Mouse (Mus musculus) forebrain, postnatal 0 days (tissue): ENCODE measurements around the gene Adsl. TPM values are rescaled to one million over a fixed set of nuclear protein-coding genes. Genes with fewer than 3 reads are reported as not detected.
"Not testable (repeated sequence)": the region's sequence is repeated elsewhere in the genome, so short reads cannot be mapped to it uniquely, and the experiment has no call there.

Experiments
- ATAC-seq: fragments of 200-750 bp; cut with Nextera tagmentation; 2 replicates; pipeline ENCODE4 v1.8.0; 2017; ENCODE audit warnings: mild to moderate bottlenecking, moderate library complexity
- DNase-seq: peaks from one replicate; pipeline ENCODE4 v3.0.0-alpha.2; 2015
- H3K27ac ChIP-seq: fragments of 300-500 bp; sonication (generic); 2 replicates; pipeline ENCODE4 v1.5.1; 2014; ENCODE audit warnings: low read depth, mild to moderate bottlenecking, antibody characterized with exemption, low read length, moderate library complexity, mixed read lengths
- H3K27me3 ChIP-seq: fragments of 300-500 bp; sonication (generic); 2 replicates; pipeline ENCODE4 v1.6.1; 2014; ENCODE audit warnings: mild to moderate bottlenecking, low read length, mixed read lengths; ENCODE audit not compliant: insufficient read depth
- H3K36me3 ChIP-seq: fragments of 300-500 bp; sonication (generic); 2 replicates; pipeline ENCODE4 v1.6.1; 2014; ENCODE audit warnings: mild to moderate bottlenecking, moderate library complexity; ENCODE audit not compliant: insufficient read depth
- H3K4me1 ChIP-seq: fragments of 300-500 bp; sonication (generic); 2 replicates; pipeline ENCODE4 v1.6.1; 2014; ENCODE audit warnings: antibody characterized with exemption; ENCODE audit not compliant: insufficient read depth
- H3K4me2 ChIP-seq: fragments of 300-500 bp; sonication (generic); 2 replicates; pipeline ENCODE4 v1.6.1; 2014; ENCODE audit warnings: low read depth, mild to moderate bottlenecking, moderate library complexity
- H3K4me3 ChIP-seq: fragments of 300-500 bp; sonication (generic); 2 replicates; pipeline ENCODE4 v1.5.1; 2014; ENCODE audit warnings: low read depth, low read length, mixed read lengths
- H3K9ac ChIP-seq: fragments of 300-500 bp; sonication (generic); 2 replicates; pipeline ENCODE4 v1.6.1; 2014; ENCODE audit warnings: mild to moderate bottlenecking
- H3K9me3 ChIP-seq: fragments of 300-500 bp; sonication (generic); 2 replicates; pipeline ENCODE4 v1.6.1; 2016; ENCODE audit warnings: low read length
- CTCF ChIP-seq: sonication (generic); IDR thresholded peaks from 2 replicates; pipeline ENCODE4 v1.5.1; 2016; ENCODE audit warnings: antibody characterized with exemption, control low read depth, low read depth
- WGBS: fragments of 180-500 bp; shearing (Covaris S2); extraction: QIAGEN DNeasy Blood & Tissue Kit; methylation state at CpG from one replicate; pipeline ENCODE4 v1.1.7; 2014; 5-methylcytosine and 5-hydroxymethylcytosine counted together
- polyA plus RNA-seq: library from polyadenylated mRNA; unstranded; fragments of >200 nt; fragmentation: Nextera tagmentation; extraction: Ambion mirVana; gene quantifications from 2 replicates; pipeline ENCODE4 v1.2.1, GENCODE M21; 2015
- total RNA-seq: library from RNA; depleted of rRNA; stranded (reverse); fragments of >200 nt; gene quantifications from 2 replicates; pipeline ENCODE4 v1.2.3, GENCODE M21; 2014

Gene Adsl
- total and polyA plus RNA-seq, 2 experiments from 2014 or later = 77.1 to 80.3 TPM

GRCm38 (mm10) chr15:80928811-80929355 is 19.4 kb upstream of the Adsl start:
- TF ChIP-seq CTCF = no peak
- WGBS = 81% methylated on average over 20 of the region's 20 CpGs

GRCm38 (mm10) chr15:80930048-80930571 is 18.2 kb upstream of the Adsl start:
- Histone ChIP-seq H3K27me3 (no peaks in the 10 kb centered on the region), H3K4me1 (no peaks in the 10 kb centered on the region), H3K4me3 (no peak overlapping the region), H3K4me2 (no peak overlapping the region), H3K27ac (no peak overlapping the region), H3K9ac (no peak overlapping the region), H3K36me3 (peaks cover 54% of the 10 kb centered on the region), H3K9me3 (no peaks in the 10 kb centered on the region)
- no peak for ATAC-seq
- WGBS = 23% methylated on average over 14 of the region's 16 CpGs
- no peak for DNase-seq
- TF ChIP-seq CTCF = no peak

More at GRCm38 (mm10) chr15:80928811-80929355, 19.4 kb upstream of the Adsl start:
- no peak for DNase-seq
- no peak overlapping the region for H3K9ac ChIP-seq
- H3K4me3 ChIP-seq = no peak overlapping the region
- H3K27me3 ChIP-seq = no peaks in the 10 kb centered on the region
- no peaks in the 10 kb centered on the region for H3K9me3 ChIP-seq
- no peak for ATAC-seq
- peaks cover 56% of the 10 kb centered on the region for H3K36me3 ChIP-seq
- H3K4me2 ChIP-seq = no peak overlapping the region
- H3K27ac ChIP-seq = no peak overlapping the region
- H3K4me1 ChIP-seq = no peaks in the 10 kb centered on the region

DNA sequence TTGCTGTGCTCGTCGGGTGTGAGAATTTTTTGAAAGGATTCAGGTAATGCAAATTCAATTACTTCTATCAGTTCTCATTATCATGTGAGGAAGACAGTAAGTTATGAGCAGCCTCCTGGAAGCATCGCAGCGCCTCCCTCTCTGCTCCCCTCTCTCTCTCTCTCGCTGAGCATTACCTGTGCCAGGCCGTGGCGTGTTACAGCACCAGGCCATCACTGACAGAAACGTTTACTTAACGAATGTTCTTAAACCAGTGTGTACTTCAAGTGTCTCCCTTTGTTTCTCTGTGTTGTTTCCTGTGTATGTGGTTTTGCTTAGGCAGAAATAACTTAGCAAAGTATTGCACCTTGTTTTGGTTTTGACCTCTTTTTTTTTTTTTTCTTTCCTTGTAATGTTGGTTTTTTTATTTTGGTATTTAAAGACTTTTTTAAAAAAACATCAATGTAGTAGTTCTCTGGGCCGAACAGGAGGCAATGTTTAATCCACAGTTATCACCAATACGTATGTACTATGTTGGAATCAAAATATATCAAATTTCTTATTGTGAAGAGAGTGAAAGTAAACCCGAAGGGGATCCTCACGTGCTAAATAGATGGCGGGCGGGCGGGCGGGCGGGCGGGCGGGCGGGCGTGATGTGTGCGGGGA is 17.5 kb upstream of the Adsl start:
- not testable (repeated sequence) for ATAC-seq, DNase-seq, H3K4me3 ChIP-seq, H3K9me3 ChIP-seq, H3K27ac ChIP-seq, H3K9ac ChIP-seq, H3K27me3 ChIP-seq, H3K4me2 ChIP-seq, H3K4me1 ChIP-seq
- H3K36me3 ChIP-seq = peaks cover 56% of the 10 kb centered on the region
- 86% methylated on average over 23 of the region's 23 CpGs for WGBS

- 91% methylated on average over 9 of the region's 9 CpGs for WGBS
- H3K27me3 ChIP-seq = no peaks in the 10 kb centered on the region
- no peaks in the 10 kb centered on the region for H3K4me1 ChIP-seq
- H3K36me3 ChIP-seq = peaks cover 59% of the 10 kb centered on the region
- no peak for DNase-seq
- no peaks in the 10 kb centered on the region for H3K9me3 ChIP-seq
- no peak overlapping the region for H3K9ac ChIP-seq
- no peak for ATAC-seq
- no peak overlapping the region for H3K27ac ChIP-seq
- no peak overlapping the region for H3K4me3 ChIP-seq
- H3K4me2 ChIP-seq = no peak overlapping the region
- TF ChIP-seq CTCF = no peak
Measured at GRCm38 (mm10) chr15:80931345-80931960, 16.8 kb upstream of the Adsl start.

GRCm38 (mm10) chr15:80934841-80935240 is 13.4 kb upstream of the Adsl start:
- no peak for TF ChIP-seq CTCF
- H3K36me3 ChIP-seq = peaks cover 33% of the 10 kb centered on the region
- H3K9me3 ChIP-seq = no peaks in the 10 kb centered on the region
- ATAC-seq (no peak), DNase-seq (no peak)
- H3K27ac ChIP-seq = no peak overlapping the region
- H3K9ac ChIP-seq = no peak overlapping the region
- WGBS = 94% methylated on average over 5 of the region's 5 CpGs
- H3K4me3 ChIP-seq = no peak overlapping the region
- H3K4me1 ChIP-seq = no peaks in the 10 kb centered on the region
- no peaks in the 10 kb centered on the region for H3K27me3 ChIP-seq
- H3K4me2 ChIP-seq = no peak overlapping the region

DNA sequence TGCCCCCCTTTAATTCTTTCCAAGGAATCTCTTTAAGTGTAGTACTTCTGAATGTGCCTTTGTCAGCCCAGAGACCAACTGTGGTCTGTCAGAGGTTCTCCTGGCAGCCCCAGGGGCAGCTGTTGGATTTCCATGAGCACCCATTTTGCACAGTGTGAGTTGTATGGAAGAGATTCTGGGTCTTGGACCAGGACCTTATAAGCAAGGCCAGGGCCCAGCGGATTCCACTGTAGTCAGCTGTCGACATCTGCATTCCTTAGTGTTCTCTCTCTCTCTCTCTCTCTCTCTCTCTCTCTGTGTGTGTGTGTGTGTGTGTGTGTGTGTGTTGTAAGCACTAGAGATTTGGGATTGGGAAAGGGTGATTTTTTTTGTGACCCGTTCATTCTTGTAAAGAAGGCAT is 11.6 kb upstream of the Adsl start:
- Histone ChIP-seq H3K9ac (no peak overlapping the region), H3K27ac (no peak overlapping the region), H3K4me2 (no peak overlapping the region), H3K9me3 (no peaks in the 10 kb centered on the region), H3K4me1 (no peaks in the 10 kb centered on the region), H3K36me3 (peaks cover 28% of the 10 kb centered on the region), H3K27me3 (no peaks in the 10 kb centered on the region), H3K4me3 (no peak overlapping the region)
- ATAC-seq (no peak), DNase-seq (no peak)
- 75% methylated on average over 3 of the region's 3 CpGs for WGBS
- TF ChIP-seq CTCF = no peak

- DNase-seq = no peak
- H3K9me3 ChIP-seq = no peaks in the 10 kb centered on the region
Measured at GRCm38 (mm10) chr15:80938615-80939014, 9.7 kb upstream of the Adsl start.

More at GRCm38 (mm10) chr15:80938615-80939014, 9.7 kb upstream of the Adsl start:
- no peak overlapping the region for H3K4me3 ChIP-seq
- H3K27me3 ChIP-seq = no peaks in the 10 kb centered on the region
- no peak overlapping the region for H3K27ac ChIP-seq
- H3K4me1 ChIP-seq = no peaks in the 10 kb centered on the region
- TF ChIP-seq CTCF = no peak
- WGBS = 79% methylated on average over 4 of the region's 4 CpGs
- peaks cover 19% of the 10 kb centered on the region for H3K36me3 ChIP-seq
- H3K4me2 ChIP-seq = no peak overlapping the region
- no peak for ATAC-seq
- no peak overlapping the region for H3K9ac ChIP-seq
